17 mouse cellular contexts compared by ENCODE assay signal in genomic region chr4:133244289-133244688, GRCm38 (mm10). TPM values are rescaled to one million over a fixed set of nuclear protein-coding genes. Genes with fewer than 3 reads are reported as not detected.
"Had no signal": no experiment of that assay in that cellular context is flagged by ENCODE, and none has a peak within 500 bp of the region (broad histone marks: within the 10 kb centered on the region; RNA-seq: fewer than 3 reads in every experiment).

No protein-coding gene starts in this region.

- H3K9me3 ChIP-seq: limb, embryonic 12.5 days; limb, embryonic 15.5 days had no signal

- H3K36me3 ChIP-seq: limb, embryonic 12.5 days; limb, embryonic 15.5 days had no signal

- H3K9ac ChIP-seq: limb, embryonic 12.5 days; limb, embryonic 15.5 days; lung, embryonic 14.5 days had no signal

- H3K4me3 ChIP-seq: limb, embryonic 12.5 days; limb, embryonic 15.5 days had no signal

- H3K27ac ChIP-seq: kidney, postnatal 0 days; limb, embryonic 12.5 days; limb, embryonic 15.5 days; macrophage had no signal

- DNase-seq: left cerebral cortex, postnatal 4 days; midbrain, embryonic 14.5 days; right cerebral cortex, postnatal 25 days; thymus, adult 18-20 months; thymus, postnatal 36 days had no signal

- ATAC-seq: intestine, postnatal 0 days; lung, postnatal 0 days had no signal

- H3K4me2 ChIP-seq: limb, embryonic 12.5 days; limb, embryonic 15.5 days; lung, embryonic 14.5 days; midbrain, embryonic 11.5 days had no signal

RNA-seq across cellular contexts. Expression of gene Sytl1, which starts 18.6 kb away (rescaled TPM):
- polyA plus RNA-seq: macrophage had no signal

RNA-seq across cellular contexts. Expression of gene Gpr3, which starts 32.0 kb away (rescaled TPM):
- total RNA-seq: megakaryocyte-erythroid progenitor cell, adult 5-6 weeks had no signal
- polyA plus RNA-seq: intestine, embryonic 14.5 days; intestine, postnatal 0 days; kidney, embryonic 14.5 days; limb, embryonic 15.5 days; liver, embryonic 16.5 days; lung, embryonic 14.5 days; lung, postnatal 0 days; macrophage had no signal

RNA-seq across cellular contexts. Expression of gene Cd164l2, which starts 32.4 kb away (rescaled TPM):
- total RNA-seq: megakaryocyte-erythroid progenitor cell, adult 5-6 weeks had no signal
- polyA plus RNA-seq: macrophage had no signal
